Mouse (Mus musculus) left cerebral cortex, postnatal 36 days (tissue): ENCODE data around the gene Phlpp2. TPM values are rescaled to one million over a fixed set of nuclear protein-coding genes. Genes with fewer than 3 reads are reported as not detected.

Source experiments
- total RNA-seq, 2 experiments: library from RNA; stranded (reverse); gene quantifications; 2 replicates each; pipeline ENCODE4 v1.2.3; 2021

Gene Phlpp2
- total RNA-seq, 2 experiments from 2014 or later: 31.9 to 39.3 TPM

Other genes with a start within 250 kb of the Phlpp2 start
- 10 to 100 TPM; 68.7 to 75.7 TPM for gene Ist1, start 175.3 kb upstream of the Phlpp2 start, total RNA-seq
- gene Zfp821, start 163.0 kb upstream of the Phlpp2 start, total RNA-seq: 10 to 100 TPM; 45.3 to 46.4 TPM
- gene Atxn1l, start 130.8 kb upstream of the Phlpp2 start, total RNA-seq: 10 to 100 TPM; 41.0 to 41.8 TPM
- 10 to 100 TPM; 78.5 to 90.3 TPM for gene Ap1g1, start 90.0 kb upstream of the Phlpp2 start, total RNA-seq
- under 1 TPM; 0.20 to 0.25 TPM for gene Marveld3, start 93.7 kb downstream of the Phlpp2 start, total RNA-seq
- gene Tat, start 121.9 kb downstream of the Phlpp2 start, total RNA-seq: not detected
- gene Chst4, start 171.2 kb downstream of the Phlpp2 start, total RNA-seq: under 1 TPM; 0.17 to 0.32 TPM
- gene Zfp612, start 211.2 kb downstream of the Phlpp2 start, total RNA-seq: 10 to 100 TPM; 36.5 to 40.1 TPM
- not detected for gene Gm21964, start 232.7 kb downstream of the Phlpp2 start, total RNA-seq
- gene Gm17720, start 234.2 kb downstream of the Phlpp2 start, total RNA-seq: not detected